Mouse (Mus musculus) neural tube, embryonic 12.5 days (tissue): Measurements from ENCODE around the gene Rasd1. TPM values are rescaled to one million over a fixed set of nuclear protein-coding genes. Genes with fewer than 3 reads are reported as not detected.
"Not testable (repeated sequence)": the region's sequence is repeated elsewhere in the genome, so short reads cannot be mapped to it uniquely, and the experiment has no call there.

ENCODE experiments used
- ATAC-seq: fragments of 200-750 bp; cut with Nextera tagmentation; 2 replicates; pipeline ENCODE4 v1.8.0; 2017; ENCODE audit warnings: low read depth, mild to moderate bottlenecking, moderate TSS enrichment, moderate library complexity; ENCODE audit not compliant: low FRiP score
- H3K27ac ChIP-seq: fragments of 300-500 bp; sonication (generic); 2 replicates; pipeline ENCODE4 v1.5.1; 2016
- H3K27me3 ChIP-seq: fragments of 300-500 bp; sonication (generic); replicated peaks from 2 replicates; pipeline ENCODE4 v1.6.1; 2016; ENCODE audit warnings: mild to moderate bottlenecking
- H3K36me3 ChIP-seq: fragments of 300-500 bp; sonication (generic); 2 replicates; pipeline ENCODE4 v1.6.1; 2016; ENCODE audit warnings: mild to moderate bottlenecking
- H3K4me1 ChIP-seq: fragments of 300-500 bp; sonication (generic); 2 replicates; pipeline ENCODE4 v1.6.1; 2016
- H3K4me2 ChIP-seq: fragments of 300-500 bp; sonication (generic); replicated peaks from 2 replicates; pipeline ENCODE4 v1.6.1; 2016; ENCODE audit warnings: mild to moderate bottlenecking
- H3K4me3 ChIP-seq: fragments of 300-500 bp; sonication (generic); 2 replicates; pipeline ENCODE4 v1.5.1; 2016
- H3K9ac ChIP-seq: fragments of 300-500 bp; sonication (generic); 2 replicates; pipeline ENCODE4 v1.6.1; 2016; ENCODE audit warnings: mild to moderate bottlenecking
- H3K9me3 ChIP-seq: fragments of 300-500 bp; sonication (generic); 2 replicates; pipeline ENCODE4 v1.6.1; 2016; ENCODE audit warnings: mild to moderate bottlenecking
- WGBS: fragments of 180-500 bp; shearing (Covaris S2); methylation state at CpG from one replicate; pipeline ENCODE4 v1.1.7; 2016; 5-methylcytosine and 5-hydroxymethylcytosine counted together
- polyA plus RNA-seq: library from polyadenylated mRNA; unstranded; fragments of >200 nt; fragmentation: Nextera tagmentation; extraction: Ambion mirVana; gene quantifications from 2 replicates; pipeline ENCODE4 v1.2.1, GENCODE M21; 2016

Gene Rasd1
- polyA plus RNA-seq, 1 experiment from 2014 or later, result 1.2 TPM

DNA sequence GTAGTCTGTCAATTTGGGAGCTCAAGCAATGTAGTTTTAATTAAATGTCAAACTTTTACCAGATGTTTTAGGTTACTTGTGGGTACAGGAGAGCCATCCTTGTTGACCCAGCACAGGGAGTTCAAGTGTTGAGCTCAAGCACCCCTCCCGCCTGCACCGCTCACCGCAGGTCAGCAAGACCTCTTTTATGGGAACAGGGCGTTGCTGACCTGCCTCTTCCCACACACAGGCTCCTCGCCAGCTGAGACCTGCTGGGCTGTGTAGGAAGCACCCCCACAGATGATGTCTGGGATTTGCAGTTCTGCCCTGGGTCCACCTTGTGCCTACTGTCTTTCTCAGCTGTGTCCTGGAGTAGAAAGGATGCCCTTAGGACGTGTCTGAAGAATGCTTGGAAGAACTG, 8.0 kb downstream of the Rasd1 start:
- Histone ChIP-seq H3K9ac (no peak overlapping the region), H3K27me3 (no peaks in the 10 kb centered on the region; the same call in 1 of the 2 replicates), H3K4me1 (no peaks in the 10 kb centered on the region), H3K4me3 (no peak overlapping the region), H3K36me3 (peaks cover 22% of the 10 kb centered on the region), H3K9me3 (no peaks in the 10 kb centered on the region), H3K4me2 (no peak overlapping the region), H3K27ac (no peak overlapping the region)
- 83% methylated on average over 6 of the region's 6 CpGs for WGBS
- ATAC-seq, result no peak

DNA sequence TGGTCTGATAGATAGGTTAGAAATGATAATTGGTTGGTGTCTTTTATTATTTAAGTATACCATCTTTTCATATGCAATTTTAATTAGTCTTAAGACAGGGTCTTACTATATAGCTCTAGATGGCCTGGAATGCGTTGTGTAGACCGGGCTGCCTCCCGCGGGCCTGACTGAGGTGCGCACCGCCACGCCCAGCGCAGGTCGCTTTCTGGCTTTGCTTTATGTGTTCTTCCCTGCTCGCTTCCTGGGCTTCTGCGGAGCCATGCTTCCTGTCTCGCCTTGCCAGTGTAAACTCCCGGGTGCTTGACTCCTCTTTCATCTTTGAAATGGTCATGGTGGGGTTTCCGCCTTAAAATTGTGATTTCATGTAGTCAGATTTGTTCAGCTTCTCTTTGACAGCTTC, 11.9 kb downstream of the Rasd1 start:
- H3K4me2 ChIP-seq, result no peak overlapping the region
- no peak overlapping the region for H3K4me3 ChIP-seq
- 90% methylated on average over 14 of the region's 14 CpGs for WGBS
- 0 out of 2 replicates have a peak, but pooled peaks cover 7% of the 10 kb centered on the region for H3K36me3 ChIP-seq
- no peak for ATAC-seq
- no peaks in the 10 kb centered on the region for H3K27me3 ChIP-seq
- no peak overlapping the region for H3K9ac ChIP-seq
- peaks cover 4% of the 10 kb centered on the region for H3K4me1 ChIP-seq
- no peak overlapping the region for H3K27ac ChIP-seq
- H3K9me3 ChIP-seq, result no peaks in the 10 kb centered on the region

DNA sequence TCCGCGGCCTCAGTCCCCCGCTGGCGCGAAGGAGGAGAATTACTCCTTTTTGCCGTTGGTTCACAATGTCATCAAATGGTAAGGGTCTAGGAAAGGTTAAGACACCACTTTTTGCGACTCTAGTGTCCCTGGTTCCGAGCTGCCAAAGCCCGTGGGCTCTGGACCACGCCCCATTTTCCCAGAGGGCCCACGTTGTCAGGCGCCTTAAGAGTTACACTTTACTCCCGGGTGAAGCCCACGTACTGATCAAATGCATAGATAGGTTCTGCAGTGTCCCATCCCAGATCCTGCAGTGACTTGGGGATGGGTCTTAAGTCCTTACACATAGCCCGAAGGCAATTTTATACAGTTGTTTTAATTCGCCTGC, 16.4 kb downstream of the Rasd1 start:
- peak overlapping the region; percentile 95 for H3K9ac ChIP-seq
- H3K4me3 ChIP-seq, result peak overlapping the region; percentile 96
- H3K36me3 ChIP-seq, result no peaks in the 10 kb centered on the region
- WGBS, result 3% methylated on average over 16 of the region's 16 CpGs
- no peaks in the 10 kb centered on the region for H3K27me3 ChIP-seq
- peaks cover 10% of the 10 kb centered on the region for H3K4me1 ChIP-seq
- peak overlapping the region; percentile 84 for H3K4me2 ChIP-seq
- ATAC-seq, result peak; percentile 56
- no peaks in the 10 kb centered on the region for H3K9me3 ChIP-seq
- H3K27ac ChIP-seq, result no peak overlapping the region

DNA sequence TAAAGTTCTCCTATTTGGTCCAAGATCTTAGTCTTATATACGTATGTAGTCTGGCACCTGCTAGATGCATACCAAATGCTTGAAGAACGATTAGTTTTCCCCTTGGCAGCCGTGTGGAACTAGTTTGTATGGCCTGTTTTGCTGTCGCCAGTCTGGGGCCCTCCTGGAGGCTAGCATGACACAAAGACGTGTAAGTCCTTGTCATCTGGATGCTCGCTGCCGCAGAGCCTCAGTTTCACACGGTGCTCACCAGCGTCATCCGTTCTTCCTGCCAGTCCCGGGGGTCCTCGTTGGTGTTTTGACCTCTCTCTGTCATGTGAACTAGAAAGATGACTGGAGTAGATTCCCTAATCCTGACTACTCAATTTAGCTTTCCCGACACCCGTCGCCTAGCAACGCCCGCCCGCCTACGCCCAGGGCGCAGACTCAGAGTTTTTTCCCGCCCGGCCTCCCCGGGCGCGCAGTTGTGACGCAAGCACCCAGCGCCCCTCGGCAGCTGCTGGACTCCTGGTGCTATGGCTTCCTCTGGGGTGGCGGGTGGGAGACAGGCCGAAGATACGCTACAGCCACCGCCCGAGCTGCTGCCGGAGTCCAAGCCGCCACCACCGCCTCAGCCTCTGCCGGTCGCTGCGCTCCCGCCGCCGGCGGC, 16.9 kb downstream of the Rasd1 start, which contains the start of gene Med9:
Gene Med9 (plus strand): TSS at position 455 of the 649 bp plus-strand sequence.
- H3K9me3 ChIP-seq, result no peaks in the 10 kb centered on the region
- H3K4me1 ChIP-seq, result peaks cover 10% of the 10 kb centered on the region
- peak; percentile 93 for ATAC-seq
- H3K4me2 ChIP-seq, result peak within 1 kb of the TSS; percentile 84
- peak within 1 kb of the TSS; percentile 96 for H3K4me3 ChIP-seq
- no peaks in the 10 kb centered on the region for H3K27me3 ChIP-seq
- WGBS, result under 1% methylated on average over 43 of the region's 43 CpGs
- H3K9ac ChIP-seq, result peak within 1 kb of the TSS; percentile 95
- H3K27ac ChIP-seq, result peak within 1 kb of the TSS; percentile 50; the same call in 1 of the 2 replicates
- H3K36me3 ChIP-seq, result no peaks in the 10 kb centered on the region

DNA sequence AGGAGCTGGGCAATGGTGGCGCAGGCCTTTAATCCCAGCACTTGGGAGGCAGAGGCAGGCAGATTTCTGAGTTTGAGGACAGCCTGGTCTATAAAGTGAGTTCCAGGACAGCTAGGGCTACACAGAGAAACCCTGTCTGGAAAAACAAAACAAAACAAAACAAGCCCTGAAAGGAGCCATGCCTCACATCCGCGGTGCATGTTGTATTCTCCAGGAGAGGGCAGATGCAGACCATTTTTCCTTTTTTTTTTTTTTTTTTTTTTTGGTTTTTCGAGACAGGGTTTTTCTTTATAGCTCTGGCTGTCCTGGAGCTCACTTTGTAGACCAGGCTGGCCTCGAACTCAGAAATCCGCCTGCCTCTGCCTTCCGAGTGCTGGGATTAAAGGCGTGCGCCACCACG, 19.9 kb downstream of the Rasd1 start:
- not testable (repeated sequence) for H3K4me2 ChIP-seq, H3K9me3 ChIP-seq, H3K4me3 ChIP-seq, ATAC-seq, H3K36me3 ChIP-seq, H3K9ac ChIP-seq, H3K27me3 ChIP-seq, H3K27ac ChIP-seq
- H3K4me1 ChIP-seq, result peaks cover 10% of the 10 kb centered on the region
- WGBS, result 89% methylated on average over 10 of the region's 10 CpGs

DNA sequence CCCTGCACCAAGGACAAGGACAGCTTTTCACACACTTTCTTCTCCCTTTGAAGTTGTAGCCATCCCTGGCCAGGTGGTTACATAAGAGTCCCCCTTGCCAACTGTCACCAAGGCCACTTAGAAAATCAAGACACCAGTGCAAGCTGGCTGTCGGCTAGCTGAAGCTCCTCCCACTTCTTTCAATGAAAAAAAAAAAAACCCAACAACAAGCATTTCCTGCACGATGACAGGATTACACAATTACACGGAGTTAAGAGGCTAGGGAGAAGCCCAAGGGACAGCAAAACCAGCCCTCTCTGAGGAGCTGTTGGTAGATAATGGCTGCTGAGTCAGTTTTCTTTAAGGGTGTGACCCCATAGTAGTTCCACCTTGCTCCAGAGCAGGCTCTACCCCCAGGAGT, 23.4 kb downstream of the Rasd1 start:
- 29% methylated on average over 3 of the region's 3 CpGs for WGBS
- no peak for ATAC-seq

DNA sequence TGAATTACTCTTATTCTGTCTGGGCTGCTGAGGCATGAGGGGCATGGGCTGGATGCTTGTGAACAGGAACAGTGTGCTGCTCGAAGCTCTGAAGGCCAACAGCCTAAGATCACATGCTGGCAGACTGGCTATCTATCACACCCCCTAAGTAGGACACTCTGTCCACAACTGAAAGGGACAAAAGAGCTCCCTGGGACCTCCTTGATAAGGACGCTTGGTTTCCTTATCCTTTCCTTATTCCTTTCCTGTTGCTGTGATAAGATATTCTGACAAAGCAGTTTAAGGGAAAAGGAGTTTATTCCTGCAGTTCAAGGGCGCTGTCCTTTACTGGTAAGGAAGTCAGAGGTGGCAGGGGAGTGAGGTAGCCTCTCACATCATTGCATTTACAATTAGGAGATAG, 24.1 kb downstream of the Rasd1 start:
- no peak overlapping the region for H3K9ac ChIP-seq
- H3K27ac ChIP-seq, result no peak overlapping the region
- no peaks in the 10 kb centered on the region for H3K4me1 ChIP-seq
- no peak for ATAC-seq
- no peaks in the 10 kb centered on the region for H3K9me3 ChIP-seq
- no peaks in the 10 kb centered on the region for H3K36me3 ChIP-seq
- WGBS, result 72% methylated on average over 3 of the region's 3 CpGs
- no peaks in the 10 kb centered on the region for H3K27me3 ChIP-seq
- no peak overlapping the region for H3K4me2 ChIP-seq
- H3K4me3 ChIP-seq, result no peak overlapping the region

More for the DNA sequence above, 23.4 kb downstream of the Rasd1 start:
- no peaks in the 10 kb centered on the region for H3K36me3 ChIP-seq
- no peaks in the 10 kb centered on the region for H3K9me3 ChIP-seq
- no peak overlapping the region for H3K4me2 ChIP-seq
- no peak overlapping the region for H3K4me3 ChIP-seq
- no peaks in the 10 kb centered on the region for H3K4me1 ChIP-seq
- no peak overlapping the region for H3K9ac ChIP-seq
- H3K27ac ChIP-seq, result no peak overlapping the region
- H3K27me3 ChIP-seq, result no peaks in the 10 kb centered on the region

DNA sequence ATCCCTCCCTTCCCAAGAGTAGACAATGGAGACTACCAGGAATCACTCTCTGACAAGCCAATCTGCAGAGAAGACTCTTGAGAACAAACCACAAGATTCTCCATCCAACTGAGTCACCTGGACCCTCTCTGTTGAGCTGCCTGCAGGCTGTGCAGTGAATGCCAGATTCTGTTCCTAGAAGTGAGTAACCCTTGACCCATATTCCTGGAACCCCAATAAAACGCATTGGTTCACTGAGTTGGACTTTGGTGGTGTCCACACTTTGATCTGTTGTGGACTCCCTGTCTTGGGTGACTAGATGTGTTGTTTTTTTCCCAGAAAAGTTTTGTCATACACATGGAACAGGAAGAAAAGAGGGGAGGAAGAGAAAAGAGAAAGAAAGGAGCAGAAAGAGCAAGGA, 24.9 kb downstream of the Rasd1 start:
- H3K4me2 ChIP-seq, result no peak overlapping the region
- 73% methylated on average over 1 of the region's 1 CpGs for WGBS

DNA sequence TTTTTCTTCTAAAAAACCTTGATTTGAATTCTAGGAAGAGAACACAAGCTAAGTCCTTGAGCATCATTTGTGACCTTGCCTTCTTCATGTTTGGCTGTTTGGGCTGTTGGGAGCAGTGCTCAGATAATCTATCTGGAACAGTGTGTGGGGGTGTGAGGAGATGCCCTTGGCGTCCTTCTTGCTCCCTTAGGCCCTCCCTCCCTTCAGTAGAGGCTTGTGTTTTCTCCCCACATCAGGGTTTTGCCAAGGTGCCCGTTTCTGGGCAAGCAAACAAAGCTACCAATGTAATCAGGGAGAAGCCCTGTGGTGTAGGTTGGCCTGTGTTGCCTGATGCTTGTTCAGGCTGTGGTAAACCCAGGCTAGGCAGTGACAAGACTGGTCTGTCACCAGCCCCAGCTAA, 27.1 kb downstream of the Rasd1 start:
- ATAC-seq, result no peak
- Histone ChIP-seq H3K36me3 (no peaks in the 10 kb centered on the region), H3K27ac (no peak overlapping the region), H3K9ac (no peak overlapping the region), H3K4me2 (no peak overlapping the region), H3K4me1 (no peaks in the 10 kb centered on the region), H3K9me3 (no peaks in the 10 kb centered on the region), H3K4me3 (no peak overlapping the region), H3K27me3 (no peaks in the 10 kb centered on the region)
- 45% methylated on average over 2 of the region's 2 CpGs for WGBS

More for the DNA sequence above, 24.9 kb downstream of the Rasd1 start:
- Histone ChIP-seq H3K4me3 (no peak overlapping the region), H3K36me3 (no peaks in the 10 kb centered on the region), H3K9ac (no peak overlapping the region), H3K27ac (no peak overlapping the region), H3K4me1 (no peaks in the 10 kb centered on the region), H3K9me3 (no peaks in the 10 kb centered on the region), H3K27me3 (no peaks in the 10 kb centered on the region)
- ATAC-seq, result no peak

DNA sequence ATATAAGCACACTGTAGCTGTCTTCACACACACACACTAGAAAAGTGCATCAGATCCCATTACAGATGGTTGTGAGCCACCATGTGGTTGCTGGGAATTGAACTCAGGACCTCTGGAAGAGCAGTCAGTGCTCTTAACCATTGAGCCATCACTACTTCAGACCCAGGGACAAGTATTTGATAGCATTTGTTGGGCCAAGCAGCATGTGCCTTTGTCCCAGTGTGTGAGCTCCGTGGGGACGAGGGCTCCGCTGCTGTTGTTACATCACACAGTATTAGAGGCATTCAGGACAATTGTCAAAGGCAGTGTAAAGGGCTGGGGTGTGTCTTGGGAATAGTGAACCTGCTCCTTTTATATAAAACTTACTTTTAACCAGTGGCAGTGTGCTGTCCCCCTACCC, 27.7 kb downstream of the Rasd1 start:
- whole genome bisulfite sequencing, result 74% methylated on average over 3 of the region's 3 CpGs
- Histone ChIP-seq H3K27ac (no peak overlapping the region), H3K4me3 (no peak overlapping the region), H3K9ac (no peak overlapping the region), H3K9me3 (no peaks in the 10 kb centered on the region), H3K27me3 (no peaks in the 10 kb centered on the region), H3K4me1 (no peaks in the 10 kb centered on the region), H3K4me2 (no peak overlapping the region), H3K36me3 (no peaks in the 10 kb centered on the region)
- ATAC-seq, result no peak

DNA sequence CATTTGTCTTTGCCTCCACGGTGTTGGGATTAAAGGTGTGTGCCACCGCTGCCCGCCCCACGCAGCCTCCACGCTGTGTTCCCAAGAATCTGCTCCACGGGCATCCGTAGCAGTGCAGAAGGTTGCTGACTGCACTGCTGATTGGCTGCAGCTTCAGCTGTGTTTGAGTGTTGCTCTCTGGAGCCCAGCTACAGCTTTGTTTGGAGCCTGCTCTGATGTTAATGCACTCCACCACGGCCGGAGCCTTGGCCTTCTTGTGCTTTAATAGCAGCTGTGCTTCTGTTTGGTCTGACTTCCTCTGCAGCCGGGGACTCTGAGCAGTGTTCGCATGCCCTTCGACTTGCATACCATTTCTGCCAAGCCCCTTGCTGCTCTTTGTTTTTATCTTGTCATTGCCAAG, 30.8 kb downstream of the Rasd1 start:
- Histone ChIP-seq H3K27ac (no peak overlapping the region), H3K36me3 (no peaks in the 10 kb centered on the region), H3K9me3 (no peaks in the 10 kb centered on the region), H3K27me3 (no peaks in the 10 kb centered on the region), H3K4me1 (no peaks in the 10 kb centered on the region), H3K4me3 (no peak overlapping the region), H3K4me2 (no peak overlapping the region), H3K9ac (no peak overlapping the region)
- ATAC-seq, result no peak
- 56% methylated on average over 12 of the region's 12 CpGs for WGBS

DNA sequence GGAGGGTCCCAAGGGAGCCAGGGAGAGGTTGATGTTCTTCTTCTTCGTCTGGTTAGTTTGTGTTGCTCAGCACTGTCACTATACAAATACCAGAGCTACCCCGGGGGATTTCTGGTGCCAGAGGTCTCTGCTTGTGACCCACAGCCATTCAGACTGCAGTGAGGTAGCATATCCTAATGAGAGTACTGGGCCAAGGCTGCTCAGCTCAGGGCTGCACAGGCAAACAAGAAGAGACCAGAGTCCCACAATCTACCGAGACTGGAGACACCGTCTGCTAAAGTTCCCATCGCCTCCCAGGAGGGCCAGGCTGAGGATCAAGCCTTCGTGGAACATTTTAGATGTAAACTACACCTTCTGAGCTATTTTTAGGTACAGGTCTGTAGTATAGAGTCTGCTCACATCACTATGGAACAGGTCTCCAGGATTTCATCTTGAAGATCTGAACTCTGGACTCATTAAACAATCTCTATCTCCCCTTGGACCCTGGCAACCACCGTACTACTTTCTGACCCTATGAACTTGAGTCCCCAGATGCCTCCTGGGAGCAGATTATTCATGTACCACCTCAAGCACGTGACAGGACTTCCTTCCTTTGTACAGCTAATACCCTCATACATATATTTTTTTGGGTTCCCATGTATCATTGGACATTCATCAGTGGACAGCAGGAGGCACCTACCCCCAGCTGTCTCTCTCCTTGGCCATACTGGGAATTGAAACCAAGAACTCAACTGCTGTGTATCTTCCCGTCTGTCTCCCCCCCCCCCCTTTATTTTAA, 32.0 kb downstream of the Rasd1 start:
- Histone ChIP-seq H3K9ac (no peak overlapping the region), H3K4me2 (no peak overlapping the region), H3K9me3 (no peaks in the 10 kb centered on the region), H3K27ac (no peak overlapping the region), H3K36me3 (no peaks in the 10 kb centered on the region), H3K27me3 (no peaks in the 10 kb centered on the region), H3K4me1 (no peaks in the 10 kb centered on the region), H3K4me3 (no peak overlapping the region)
- 66% methylated on average over 9 of the region's 9 CpGs for whole genome bisulfite sequencing
- no peak for ATAC-seq

DNA sequence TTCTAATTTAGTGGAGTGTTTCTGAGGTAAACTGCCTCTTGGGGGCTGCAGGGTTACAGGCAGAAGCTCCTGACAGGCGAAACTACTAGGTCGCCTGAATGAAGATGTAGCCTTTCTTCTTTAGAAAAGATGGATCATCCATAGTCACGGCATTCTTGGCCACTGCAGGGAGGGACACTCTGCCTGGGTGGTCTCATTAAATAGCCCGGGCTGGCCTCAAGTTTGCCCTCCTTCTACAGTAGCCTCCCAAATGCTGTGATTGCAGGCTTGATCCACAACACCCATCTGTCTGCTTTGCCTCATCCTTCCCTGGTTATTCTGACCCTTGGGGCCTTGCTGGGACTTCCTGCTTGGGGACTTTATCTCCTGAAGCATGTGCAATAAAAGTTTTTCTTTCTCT, 34.7 kb downstream of the Rasd1 start:
- Histone ChIP-seq H3K4me2 (no peak overlapping the region), H3K27ac (no peak overlapping the region), H3K27me3 (no peaks in the 10 kb centered on the region), H3K4me1 (no peaks in the 10 kb centered on the region), H3K9me3 (no peaks in the 10 kb centered on the region), H3K36me3 (no peaks in the 10 kb centered on the region), H3K9ac (no peak overlapping the region), H3K4me3 (no peak overlapping the region)
- ATAC-seq, result no peak
- WGBS, result 37% methylated on average over 4 of the region's 4 CpGs
